Mouse (Mus musculus) intestine, postnatal 0 days (tissue): ENCODE measurements around the gene Hectd1. TPM values are rescaled to one million over a fixed set of nuclear protein-coding genes. Genes with fewer than 3 reads are reported as not detected.
A peak's percentile ranks its signal among the peaks of the same experiment; 100 is the strongest.

Source experiments
- ATAC-seq: fragments of 200-750 bp; cut with Nextera tagmentation; 2 replicates; pipeline ENCODE4 v1.8.0; 2017; ENCODE audit warnings: mild to moderate bottlenecking, moderate TSS enrichment, moderate library complexity
- H3K27ac ChIP-seq: fragments of 300-500 bp; sonication (generic); 2 replicates; pipeline ENCODE4 v1.5.1; 2014; ENCODE audit warnings: mild to moderate bottlenecking, low read depth, low read length, moderate library complexity
- H3K27me3 ChIP-seq: fragments of 300-500 bp; sonication (generic); replicated peaks from 2 replicates; pipeline ENCODE4 v1.6.1; 2014; ENCODE audit warnings: low read length, mixed read lengths; ENCODE audit not compliant: control insufficient read depth, insufficient read depth
- H3K36me3 ChIP-seq: fragments of 300-500 bp; sonication (generic); 2 replicates; pipeline ENCODE4 v1.6.1; 2014; ENCODE audit warnings: mild to moderate bottlenecking, moderate library complexity; ENCODE audit not compliant: control insufficient read depth, insufficient read depth
- H3K4me1 ChIP-seq: fragments of 300-500 bp; sonication (generic); replicated peaks from 2 replicates; pipeline ENCODE4 v1.6.1; 2014; ENCODE audit warnings: antibody characterized with exemption, low read length, mixed read lengths; ENCODE audit not compliant: control insufficient read depth, insufficient read depth
- H3K4me2 ChIP-seq: fragments of 300-500 bp; sonication (generic); replicated peaks from 2 replicates; pipeline ENCODE4 v1.6.1; 2014; ENCODE audit warnings: low read depth, mild to moderate bottlenecking, moderate library complexity
- H3K4me3 ChIP-seq: fragments of 300-500 bp; sonication (generic); 2 replicates; pipeline ENCODE4 v1.5.1; 2014; ENCODE audit warnings: low read depth, low read length
- H3K9ac ChIP-seq: fragments of 300-500 bp; sonication (generic); 2 replicates; pipeline ENCODE4 v1.6.1; 2014; ENCODE audit warnings: mild to moderate bottlenecking, low read depth, low read length
- H3K9me3 ChIP-seq: fragments of 300-500 bp; sonication (generic); 2 replicates; pipeline ENCODE4 v1.6.1; 2016; ENCODE audit warnings: mixed run types; ENCODE audit not compliant: control insufficient read depth
- CTCF ChIP-seq: sonication (generic); IDR thresholded peaks from 2 replicates; pipeline ENCODE4 v1.5.1; 2016; ENCODE audit warnings: low read depth, mild to moderate bottlenecking, control low read depth, antibody characterized with exemption, moderate library complexity
- WGBS: fragments of 180-500 bp; shearing (Covaris S2); extraction: QIAGEN DNeasy Blood & Tissue Kit; methylation state at CpG from one replicate; pipeline ENCODE4 v1.1.7; 2014; 5-methylcytosine and 5-hydroxymethylcytosine counted together
- polyA plus RNA-seq: library from polyadenylated mRNA; unstranded; fragments of >200 nt; fragmentation: Nextera tagmentation; extraction: Ambion mirVana; gene quantifications from 2 replicates; pipeline ENCODE4 v1.2.1, GENCODE M21; 2015

Gene Hectd1
- polyA plus RNA-seq, 1 experiment from 2014 or later: 16.8 TPM

GRCm38 (mm10) chr12:51708941-51709686 lies 120.2 kb downstream of the Hectd1 start:
- WGBS: 69% methylated on average over 14 of the region's 14 CpGs
- Histone ChIP-seq H3K4me2 (no peak overlapping the region), H3K27me3 (no peaks in the 10 kb centered on the region), H3K4me3 (no peak overlapping the region), H3K9me3 (no peaks in the 10 kb centered on the region), H3K9ac (no peak overlapping the region), H3K4me1 (no peaks in the 10 kb centered on the region), H3K36me3 (no peaks in the 10 kb centered on the region), H3K27ac (no peak overlapping the region)
- TF ChIP-seq CTCF: no peak
- no peak for ATAC-seq

GRCm38 (mm10) chr12:51706673-51707235 lies 122.6 kb downstream of the Hectd1 start:
- TF ChIP-seq CTCF: peak; percentile 38
- H3K4me1 ChIP-seq: no peaks in the 10 kb centered on the region
- no peak overlapping the region for H3K4me3 ChIP-seq
- no peaks in the 10 kb centered on the region for H3K36me3 ChIP-seq
- no peak overlapping the region for H3K27ac ChIP-seq
- no peaks in the 10 kb centered on the region for H3K9me3 ChIP-seq
- WGBS: 63% methylated on average over 5 of the region's 5 CpGs
- peak; percentile 86 for ATAC-seq
- H3K4me2 ChIP-seq: no peak overlapping the region
- no peaks in the 10 kb centered on the region for H3K27me3 ChIP-seq
- no peak overlapping the region for H3K9ac ChIP-seq

- H3K4me1 ChIP-seq: no peaks in the 10 kb centered on the region
- 55% methylated on average over 12 of the region's 12 CpGs for WGBS
- no peak overlapping the region for H3K9ac ChIP-seq
- no peak overlapping the region for H3K4me2 ChIP-seq
- H3K27me3 ChIP-seq: no peaks in the 10 kb centered on the region
- no peak for ATAC-seq
- TF ChIP-seq CTCF: no peak
- no peaks in the 10 kb centered on the region for H3K36me3 ChIP-seq
- no peaks in the 10 kb centered on the region for H3K9me3 ChIP-seq
- no peak overlapping the region for H3K27ac ChIP-seq
- H3K4me3 ChIP-seq: no peak overlapping the region
Observed at GRCm38 (mm10) chr12:51705778-51706177, 123.6 kb downstream of the Hectd1 start.

GRCm38 (mm10) chr12:51704572-51704971 lies 124.8 kb downstream of the Hectd1 start:
- Histone ChIP-seq H3K27me3 (no peaks in the 10 kb centered on the region), H3K27ac (no peak overlapping the region), H3K4me2 (no peak overlapping the region), H3K4me1 (no peaks in the 10 kb centered on the region), H3K9ac (no peak overlapping the region), H3K9me3 (no peaks in the 10 kb centered on the region), H3K4me3 (no peak overlapping the region), H3K36me3 (no peaks in the 10 kb centered on the region)
- ATAC-seq: no peak
- 76% methylated on average over 7 of the region's 7 CpGs for WGBS
- no peak for TF ChIP-seq CTCF

GRCm38 (mm10) chr12:51703859-51704258 lies 125.5 kb downstream of the Hectd1 start:
- 72% methylated on average over 1 of the region's 1 CpGs for WGBS
- H3K4me1 ChIP-seq: no peaks in the 10 kb centered on the region
- H3K4me2 ChIP-seq: no peak overlapping the region
- no peak for TF ChIP-seq CTCF
- H3K9me3 ChIP-seq: no peaks in the 10 kb centered on the region
- H3K36me3 ChIP-seq: no peaks in the 10 kb centered on the region
- H3K27ac ChIP-seq: no peak overlapping the region
- H3K27me3 ChIP-seq: no peaks in the 10 kb centered on the region
- no peak for ATAC-seq
- no peak overlapping the region for H3K4me3 ChIP-seq
- H3K9ac ChIP-seq: no peak overlapping the region

GRCm38 (mm10) chr12:51701723-51702122 lies 127.6 kb downstream of the Hectd1 start:
- Histone ChIP-seq H3K27ac (no peak overlapping the region), H3K9ac (no peak overlapping the region), H3K36me3 (no peaks in the 10 kb centered on the region), H3K4me1 (no peaks in the 10 kb centered on the region), H3K9me3 (no peaks in the 10 kb centered on the region), H3K4me3 (no peak overlapping the region), H3K27me3 (no peaks in the 10 kb centered on the region), H3K4me2 (no peak overlapping the region)
- no peak for ATAC-seq
- peak; percentile 26; the same call in 1 of the 2 replicates for TF ChIP-seq CTCF
